Mouse (Mus musculus) cerebellum, adult 2 months (tissue): Measurements from ENCODE around the gene Smo.

Experiments used
- CTCF ChIP-seq: fragments of 200-500 bp; IDR thresholded peaks from 2 replicates; pipeline ENCODE4 v1.5.1; 2011; ENCODE audit warnings: low read depth, mild to moderate bottlenecking, control low read depth, low read length, moderate library complexity, borderline replicate concordance; ENCODE audit not compliant: insufficient read depth
- POLR2A ChIP-seq: fragments of 200-500 bp; IDR thresholded peaks from 2 replicates; pipeline ENCODE4 v1.6.1; 2011; ENCODE audit warnings: low read length, control low read depth, borderline replicate concordance; ENCODE audit not compliant: insufficient read depth

DNA sequence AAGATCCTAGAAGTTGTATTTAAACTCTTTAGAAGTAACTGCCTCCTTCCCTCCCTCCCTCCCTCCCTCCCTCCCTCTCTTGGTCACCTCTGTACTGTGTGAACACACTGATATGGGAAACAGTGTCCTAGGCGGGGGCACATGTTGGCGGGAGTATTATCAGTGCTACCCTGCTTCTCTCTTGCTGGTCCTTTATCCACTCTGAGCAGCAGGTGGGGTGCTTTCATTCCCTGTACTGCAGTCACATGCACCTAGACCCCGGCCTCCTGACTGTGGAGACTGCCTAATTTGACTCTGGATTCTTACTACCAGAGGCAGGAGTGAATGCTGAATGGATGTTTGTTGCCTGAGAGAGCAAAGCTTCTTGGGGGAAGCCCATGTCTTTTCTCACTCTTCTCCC, 37.8 kb upstream of the Smo start:
- TF ChIP-seq CTCF (no peak), POLR2A (no peak)
